Mouse (Mus musculus) mouse embryonic stem cell (cell line): Measurements from ENCODE around the gene B3gat1.

Source experiments
- in situ Hi-C, 2 experiments: fragments of 300-500 bp; cut with MboI; formaldehyde crosslinking; loops; 1 replicate in 1 of 2; 3 replicates in 1 of 2; pipeline ENCODE4 v1.14.3; 2019 to 2020; ENCODE audit warnings: low sequenced_read_pairs in 2 of 2, low pct_unique_long_range_greater_than_20kb in 1 of 2, mixed read lengths in 1 of 2; ENCODE audit not compliant: unreplicated experiment in 1 of 2

Gene B3gat1

DNA sequence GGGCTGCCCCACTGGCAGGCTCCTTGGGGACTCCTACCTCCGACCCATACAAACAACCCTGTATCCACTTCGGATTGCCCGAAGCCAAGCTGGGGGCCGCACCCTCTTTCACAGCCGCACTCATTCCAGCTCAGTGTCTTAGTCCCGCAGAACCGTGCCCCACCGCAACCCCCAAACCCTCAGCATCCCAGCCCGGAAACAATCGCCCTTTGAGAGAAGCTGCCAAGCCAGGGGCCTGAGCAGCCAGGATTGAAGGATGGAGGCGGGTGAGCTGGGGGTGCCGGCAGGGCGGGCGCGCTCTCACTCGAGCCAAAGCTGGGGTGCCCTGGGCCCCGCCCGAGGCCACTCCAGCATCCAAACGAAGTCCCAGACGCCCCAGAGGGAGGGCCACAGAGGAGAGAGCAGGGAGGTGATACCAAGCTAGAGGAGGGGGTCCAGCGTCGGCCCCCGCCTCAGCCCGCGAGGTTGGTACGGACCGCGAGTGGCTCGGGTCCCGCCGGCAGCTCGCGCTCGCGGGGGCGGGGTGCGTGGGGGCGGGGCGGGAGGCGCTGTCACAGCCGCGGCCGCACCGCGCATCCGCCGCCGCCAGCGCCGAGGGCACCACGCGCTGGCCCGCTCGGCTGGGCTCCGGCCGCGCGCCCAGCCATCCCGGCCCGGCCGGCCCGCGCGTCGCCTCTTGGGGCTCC lies at the start of gene B3gat1:
Gene B3gat1 (plus strand): TSS at position 523 of the 686 bp plus-strand sequence.
- in situ Hi-C loops: no loop called here

DNA sequence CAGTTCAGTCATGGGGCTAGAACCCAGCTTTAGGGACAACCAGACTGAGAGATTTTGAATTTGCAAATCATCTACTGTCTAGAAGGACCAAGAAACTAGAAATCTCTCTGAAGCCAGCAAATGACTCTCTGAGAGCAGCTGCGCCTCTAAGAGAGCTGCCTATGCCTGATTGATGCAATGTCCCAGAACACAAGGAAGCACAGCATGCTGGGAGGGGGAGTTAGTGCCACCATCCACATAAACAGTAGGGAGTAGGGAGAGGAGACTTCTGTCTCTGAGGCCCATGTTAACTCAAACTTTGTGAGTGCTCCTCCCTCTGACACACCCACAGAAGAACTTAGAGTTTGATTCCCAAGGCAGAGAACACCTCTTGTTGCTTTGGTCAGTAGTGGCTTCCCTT lies 44.4 kb upstream of the B3gat1 start:
- in situ Hi-C loops: no loop called here

DNA sequence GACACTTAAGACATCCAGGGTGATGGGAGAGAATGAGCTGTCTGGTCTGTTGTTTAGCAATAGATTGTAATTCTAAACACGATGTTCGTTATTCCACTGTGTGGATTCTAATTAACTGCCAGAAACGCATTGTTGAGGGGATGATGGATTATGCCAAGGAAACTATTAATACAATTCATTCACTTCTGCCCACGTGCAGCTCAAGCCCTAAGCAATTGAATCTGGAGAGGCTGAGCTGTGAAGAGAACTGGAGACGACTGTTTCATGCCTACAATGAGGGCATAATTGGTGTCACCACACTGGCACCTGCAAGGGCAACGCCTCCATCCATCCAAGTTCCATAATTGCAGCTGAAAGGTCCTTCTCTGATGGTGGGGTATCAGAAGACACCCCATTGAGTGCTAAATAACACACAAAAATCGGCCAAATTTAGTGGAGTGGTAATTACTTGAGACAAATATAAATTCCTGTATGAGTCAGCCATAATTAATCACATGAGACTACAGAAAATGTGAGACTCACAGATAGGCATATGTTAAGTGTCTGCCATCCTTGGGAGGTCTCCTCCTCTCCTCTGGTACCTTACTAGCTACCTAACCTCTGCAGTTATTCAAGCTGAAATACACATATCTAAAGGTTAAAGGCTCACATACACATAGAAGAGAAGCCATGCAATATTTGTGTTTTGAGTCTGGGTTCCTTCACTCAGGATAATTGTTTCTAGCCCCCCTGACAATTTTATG lies 43.4 kb upstream of the B3gat1 start:
- in situ Hi-C loops: no loop called here

DNA sequence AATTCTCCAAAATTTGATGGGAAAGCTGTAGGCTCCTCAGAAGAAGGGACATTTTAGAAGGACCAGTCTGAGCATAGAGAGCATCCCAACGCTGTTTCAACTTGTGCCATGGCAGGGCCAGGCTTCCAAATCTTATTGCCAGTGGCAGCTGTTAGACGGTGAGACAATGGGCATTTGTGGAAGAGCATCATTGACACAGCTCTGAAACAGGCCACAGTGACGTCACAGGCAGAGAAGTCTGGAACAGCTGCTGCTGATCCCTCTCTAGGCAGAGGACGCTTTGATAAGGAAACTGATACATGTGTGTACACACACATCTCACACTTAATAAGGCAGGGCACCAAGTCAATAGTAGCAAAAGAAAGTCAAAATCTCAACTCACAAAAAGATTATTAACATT lies 40.9 kb upstream of the B3gat1 start:
- in situ Hi-C loops: no loop called here

DNA sequence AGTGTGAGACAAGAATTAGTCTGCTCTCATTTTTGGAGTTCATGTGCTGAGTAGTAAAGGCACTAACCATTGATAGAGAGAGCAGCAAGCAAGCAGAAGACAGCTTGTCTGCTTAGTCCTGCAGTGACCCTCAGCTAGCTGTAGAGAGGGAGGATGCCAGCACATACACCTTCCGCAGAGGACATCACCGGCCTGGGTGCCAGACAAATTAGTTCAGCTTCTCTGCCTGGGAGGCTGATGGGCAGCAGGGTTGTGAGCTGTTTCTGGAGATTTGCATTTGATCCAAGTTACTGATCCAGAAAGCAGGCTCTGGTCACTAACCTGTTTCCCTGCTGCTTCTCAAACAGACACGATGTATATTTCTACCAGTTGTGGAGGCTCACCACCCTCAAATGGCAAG lies 38.9 kb upstream of the B3gat1 start:
- in situ Hi-C loops: no loop called here

DNA sequence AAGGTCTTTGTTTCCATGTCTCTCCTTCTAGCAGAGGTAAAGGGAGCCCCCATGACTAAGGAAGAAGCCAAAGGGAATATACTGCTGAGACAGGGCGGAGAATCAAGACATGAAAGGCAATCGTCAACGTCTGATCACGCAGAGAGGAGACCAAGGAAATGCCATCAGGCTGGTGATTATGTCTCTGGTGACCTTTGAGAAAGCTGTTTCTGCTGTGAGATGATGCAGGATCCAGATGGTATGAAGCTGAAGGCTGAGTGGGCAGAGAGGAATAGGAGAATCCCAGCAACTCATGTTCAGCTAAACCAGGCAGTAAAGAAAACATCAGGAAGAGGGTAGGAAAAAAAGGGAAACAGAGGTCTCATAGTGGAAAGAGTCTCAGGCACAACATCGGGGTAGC lies 38.4 kb upstream of the B3gat1 start:
- in situ Hi-C loops: no loop called here

DNA sequence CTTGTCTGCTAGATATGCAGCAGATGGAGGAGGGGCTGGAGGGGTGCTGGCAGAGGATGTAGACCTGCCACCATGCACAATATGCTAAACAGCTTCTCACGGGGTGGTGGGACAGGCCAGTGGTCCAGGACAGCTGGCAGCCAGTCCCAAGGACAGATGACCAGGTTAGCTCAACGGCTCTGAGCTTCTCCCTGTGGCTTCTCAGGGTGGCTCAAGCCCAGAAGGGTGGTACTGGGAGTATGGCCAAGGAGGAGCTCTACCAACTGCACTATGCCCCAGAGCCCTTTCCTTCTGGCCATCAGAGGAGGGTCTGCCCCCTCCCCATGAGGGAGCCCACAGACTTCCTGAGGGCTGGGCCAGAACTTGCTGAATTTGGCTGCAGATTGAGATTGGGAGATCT lies 35.2 kb upstream of the B3gat1 start:
- in situ Hi-C loops: no loop called here

DNA sequence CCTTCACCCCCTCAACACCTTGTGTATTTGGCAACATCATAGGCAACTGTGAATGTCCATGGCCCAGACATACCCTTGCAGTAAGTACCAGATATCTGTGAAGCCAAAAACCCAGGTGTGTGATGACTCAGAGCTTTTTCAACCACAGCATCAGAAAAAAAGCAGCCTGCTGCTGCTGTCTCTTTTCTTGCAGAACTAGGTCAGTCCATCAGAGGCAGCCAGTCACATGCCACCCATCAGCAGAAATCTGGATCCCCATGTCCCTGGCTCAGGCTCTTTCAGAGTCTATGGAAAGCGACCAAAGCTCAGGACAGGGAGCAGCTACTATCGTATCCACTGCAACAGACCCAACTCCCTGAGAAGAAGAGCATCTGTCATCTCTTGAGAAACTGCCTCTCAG lies 33.2 kb upstream of the B3gat1 start:
- in situ Hi-C loops: no loop called here

DNA sequence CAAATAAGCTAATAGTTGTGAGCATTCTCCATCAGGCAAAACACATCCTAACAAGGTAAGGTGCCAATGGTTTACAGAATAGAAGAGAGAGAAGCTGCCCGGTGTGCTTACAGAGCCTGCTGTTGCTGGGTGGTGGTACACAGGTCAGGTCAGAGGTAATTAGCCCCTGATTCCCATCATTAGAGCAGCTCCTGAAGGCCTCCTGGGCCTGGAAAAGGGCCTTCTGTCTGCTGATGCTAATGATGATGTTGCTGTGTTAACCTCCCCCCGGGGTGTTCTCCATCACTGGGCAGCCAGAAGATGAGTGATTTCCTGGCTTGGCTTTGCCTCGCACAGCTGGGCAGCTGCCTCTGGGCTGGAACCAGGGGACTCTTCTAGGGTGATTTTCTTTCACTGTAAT lies 15.1 kb upstream of the B3gat1 start:
- in situ Hi-C loops: no loop called here

DNA sequence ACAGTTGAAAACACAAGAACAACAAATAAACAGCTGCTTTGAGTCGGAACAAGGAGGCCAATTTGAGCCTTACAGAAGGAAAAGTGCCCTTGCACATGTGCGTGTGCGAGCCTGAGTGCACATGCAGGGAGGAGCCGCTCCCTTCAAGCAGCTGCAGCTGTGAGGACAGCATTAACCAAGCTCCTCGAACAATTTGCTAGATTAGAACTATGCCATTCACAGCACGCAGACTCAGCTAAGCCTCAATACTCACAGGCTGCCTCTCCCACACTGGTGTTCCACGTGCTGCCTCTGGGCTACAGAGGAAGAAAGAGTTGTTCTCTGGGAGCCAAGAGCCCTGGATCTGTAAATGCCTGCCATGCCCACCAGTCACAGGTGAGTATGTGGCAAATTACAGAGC lies 11.8 kb upstream of the B3gat1 start:
- in situ Hi-C loops: no loop called here

DNA sequence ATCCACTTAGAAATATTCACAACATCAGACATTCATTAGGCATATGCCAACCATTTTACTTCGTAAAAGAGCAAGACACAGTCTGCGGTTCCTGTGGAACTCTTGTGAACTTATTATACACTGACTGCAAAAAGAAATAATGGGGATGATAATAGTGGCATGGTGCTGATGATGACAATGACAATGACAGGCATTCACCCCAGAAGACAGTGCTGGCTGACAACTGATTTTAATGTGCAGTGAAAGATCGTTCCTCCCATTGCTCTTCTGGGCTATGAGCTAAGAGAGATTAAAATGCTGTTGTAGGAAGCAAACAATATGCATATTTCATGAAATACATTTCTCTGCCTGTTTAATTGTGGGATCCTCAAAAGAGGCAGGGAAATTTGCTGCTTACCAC lies 7.8 kb upstream of the B3gat1 start:
- in situ Hi-C loops: no loop called here

DNA sequence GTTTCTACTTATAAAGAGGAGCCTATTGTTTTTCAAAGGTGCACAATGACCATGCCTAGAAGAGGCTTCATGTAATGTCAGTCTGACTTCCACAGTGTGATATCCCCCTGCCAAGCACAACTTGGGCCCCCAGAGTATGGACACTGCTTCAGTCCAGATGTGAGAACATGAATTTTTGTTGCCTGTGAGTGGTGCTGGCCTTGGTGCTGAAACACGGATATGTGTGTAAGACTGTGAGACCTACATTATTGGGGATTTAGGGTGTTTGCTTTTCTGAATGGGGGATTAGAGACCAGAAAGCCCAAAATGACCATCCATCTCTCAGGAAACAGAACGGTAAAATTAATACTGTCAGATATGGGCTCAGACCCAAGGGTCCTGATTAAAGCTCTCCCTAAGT lies 6.1 kb upstream of the B3gat1 start:
- in situ Hi-C loops: no loop called here

DNA sequence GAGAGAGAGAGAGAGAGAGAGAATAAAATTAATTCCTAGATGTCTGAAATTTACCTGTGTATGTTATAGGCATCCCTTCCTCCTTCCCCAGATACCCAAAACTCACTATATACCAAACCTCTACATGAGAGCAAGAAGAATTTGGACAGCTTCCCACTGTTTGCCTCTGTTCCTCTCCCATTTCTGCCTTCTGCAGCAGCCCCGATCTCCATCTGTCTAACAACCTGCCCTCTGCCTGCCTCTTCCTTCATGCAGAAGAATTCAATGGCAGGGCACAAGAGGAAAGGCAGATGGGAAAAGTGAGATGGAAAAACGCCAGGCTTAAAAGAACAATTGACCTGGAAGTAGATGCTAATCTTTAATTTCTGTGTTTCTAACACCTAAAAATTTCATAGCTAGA lies 5.0 kb upstream of the B3gat1 start:
- in situ Hi-C loops: no loop called here

DNA sequence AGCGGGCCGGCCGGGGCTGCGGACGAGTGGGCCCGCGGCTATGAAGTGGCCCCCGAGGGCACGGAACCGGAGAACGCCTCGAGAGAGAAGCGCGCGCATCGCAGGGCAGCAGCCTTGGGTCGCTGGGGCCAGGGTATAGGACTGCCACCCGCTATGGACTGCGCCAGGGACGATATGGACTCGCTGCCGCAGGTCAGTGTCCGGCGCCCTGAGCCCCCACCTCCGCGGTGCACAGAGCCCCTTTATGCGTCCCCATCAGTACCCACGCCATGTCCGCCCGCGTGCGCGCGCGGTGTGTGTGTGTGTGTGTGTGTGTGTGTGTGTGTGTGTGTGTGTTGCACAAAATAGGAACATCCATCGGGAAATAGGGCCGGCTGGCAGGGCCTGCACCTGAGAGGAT lies 458 bp downstream of the B3gat1 start:
- in situ Hi-C loops: no loop called here

DNA sequence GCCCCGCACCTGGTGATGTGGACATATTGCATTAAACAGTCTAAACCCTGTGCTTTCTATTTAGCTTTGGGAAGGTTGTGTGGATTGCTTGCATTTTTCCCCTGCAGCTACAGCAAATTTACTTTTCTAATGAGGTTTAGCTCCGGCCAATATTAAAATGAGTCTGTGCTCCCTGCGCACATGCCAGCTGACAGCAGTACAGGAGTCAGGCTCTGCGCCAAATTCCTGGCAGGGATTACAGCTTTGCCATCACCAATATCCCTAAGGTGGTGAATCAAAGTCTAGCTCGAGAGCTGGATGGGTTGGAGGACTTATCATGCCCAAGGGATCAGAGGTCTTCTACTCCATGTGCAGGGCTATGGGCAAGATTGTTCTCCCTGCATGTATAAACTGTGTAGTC lies 3.6 kb downstream of the B3gat1 start:
- in situ Hi-C loops: no loop called here

DNA sequence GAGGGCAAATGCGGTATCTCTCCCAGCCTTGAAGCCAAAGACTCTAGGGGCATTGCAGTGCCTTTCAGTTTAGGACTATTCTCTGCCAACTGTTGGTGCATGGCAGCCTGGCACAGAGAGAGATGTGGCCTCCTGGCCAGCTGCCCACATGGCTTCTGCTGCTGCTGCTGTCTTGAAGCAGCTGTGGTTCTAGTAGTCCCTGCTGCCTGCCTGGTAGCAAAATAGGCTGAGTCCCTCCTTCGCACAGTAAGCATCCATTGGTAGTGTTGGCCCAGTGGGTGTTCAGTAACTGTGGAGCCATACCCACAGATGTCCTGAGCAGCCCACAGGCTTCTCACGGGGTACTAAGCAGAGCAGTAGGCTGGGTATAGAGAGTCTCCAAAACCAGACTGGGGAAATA lies 9.3 kb downstream of the B3gat1 start:
- in situ Hi-C loops: no loop called here

DNA sequence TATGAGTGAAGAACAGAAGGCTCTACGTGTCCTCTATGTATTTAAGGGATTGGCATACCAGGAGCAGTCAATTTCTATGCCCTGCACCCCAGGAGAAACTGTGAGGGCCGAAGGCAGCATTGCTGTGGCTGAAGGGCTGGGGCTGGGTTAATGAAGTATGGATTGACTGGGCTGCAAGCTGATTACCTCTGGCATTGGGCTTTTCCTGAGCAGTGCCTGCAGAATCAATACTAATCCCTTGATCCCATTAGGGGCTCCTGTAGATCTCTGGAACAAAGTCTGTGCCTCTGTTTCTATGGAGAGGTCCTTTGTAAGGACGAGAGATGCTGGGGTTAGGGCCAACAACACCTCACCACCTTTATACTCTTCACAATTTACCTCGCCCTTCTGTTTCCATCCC lies 13.6 kb downstream of the B3gat1 start:
- in situ Hi-C loops: no loop called here

DNA sequence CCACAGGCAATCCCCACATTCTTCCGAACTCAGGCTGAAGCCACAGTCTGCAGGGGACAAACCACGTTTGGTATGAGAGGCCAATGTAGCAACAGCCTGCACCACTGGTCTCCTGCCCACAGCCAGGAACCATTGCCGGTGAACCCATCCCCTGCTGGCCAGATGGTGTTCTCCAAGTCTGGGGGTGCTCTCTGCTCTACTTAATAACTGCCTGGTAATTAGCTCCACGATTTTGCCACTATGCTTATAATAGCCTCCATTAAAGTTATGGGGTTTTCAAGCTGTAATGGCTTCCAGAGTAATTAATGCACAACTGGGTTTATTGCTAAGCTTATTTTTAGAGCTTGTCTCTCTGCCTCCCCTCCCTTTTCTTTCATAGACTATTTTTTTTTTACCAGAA lies 15.4 kb downstream of the B3gat1 start:
- in situ Hi-C loops: no loop called here

DNA sequence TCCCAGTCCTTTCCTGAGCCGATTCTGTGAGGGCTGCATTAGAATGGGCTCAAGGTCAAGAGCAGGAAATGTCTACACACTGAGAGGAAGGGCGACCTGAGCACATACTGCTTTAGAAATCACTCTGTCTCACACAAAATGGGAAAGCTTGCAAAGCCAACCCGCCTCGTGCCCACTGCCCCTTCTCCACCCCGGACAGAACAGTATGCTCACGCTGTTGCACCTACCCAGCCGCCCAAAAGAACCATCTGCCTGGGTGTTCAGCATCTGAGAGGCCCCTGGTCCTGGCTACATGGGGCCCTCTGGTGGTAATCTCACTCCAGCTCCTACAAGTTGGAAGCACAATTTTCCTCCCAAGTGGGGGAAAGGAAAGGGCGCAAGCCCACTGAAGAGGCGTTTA lies 26.6 kb downstream of the B3gat1 start:
- in situ Hi-C loops: loop anchor here in 1 of 2 experiments (10.0 kb wide), 1 partner anchor 1025 kb away; no protein-coding TSS in a partner anchor

DNA sequence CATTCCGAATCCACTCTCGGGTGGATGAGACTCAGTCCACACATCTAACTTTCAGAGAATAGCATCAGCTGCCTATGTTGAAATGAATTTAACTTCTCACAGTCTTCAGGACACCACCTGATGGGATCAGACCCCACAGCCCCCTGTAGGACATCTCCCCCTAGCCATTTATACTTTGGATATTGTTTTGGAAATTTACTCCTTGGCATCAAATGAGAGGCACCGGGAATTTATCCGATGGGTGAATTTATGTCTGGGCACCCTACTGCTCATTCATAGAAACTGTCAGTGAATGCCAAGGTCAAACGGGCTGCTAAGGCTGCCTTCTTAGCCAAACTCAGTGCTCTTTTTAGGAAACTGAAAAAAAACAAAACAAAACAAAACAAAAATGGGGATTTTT lies 27.0 kb downstream of the B3gat1 start:
- in situ Hi-C loops: loop anchor here in 1 of 2 experiments (10.0 kb wide), 1 partner anchor 1026 kb away; no protein-coding TSS in a partner anchor
